Mouse (Mus musculus): ENCODE data around the gene Grm1. TPM values are rescaled to one million over a fixed set of nuclear protein-coding genes. Genes with fewer than 3 reads are reported as not detected.
"Not testable (repeated sequence)": the region's sequence is repeated elsewhere in the genome, so short reads cannot be mapped to it uniquely, and the experiment has no call there.

Gene Grm1
- total RNA-seq (2021), result 10 to 100 TPM; 34.3 to 38.9 TPM
- long read RNA-seq, experiment 1, partial matches to known transcripts, result 3 of 7 reads
- long read RNA-seq, experiment 1, other reads (novel, unspliced or antisense), result 4 of 7 reads
- long read RNA-seq, experiment 2, full-length matches to known transcripts, result 1 of 6 reads
- long read RNA-seq, experiment 2, partial matches to known transcripts, result 2 of 6 reads
- long read RNA-seq, experiment 2, other reads (novel, unspliced or antisense), result 3 of 6 reads

- intact Hi-C loops (cut with DNase I), result loop anchor here (2.0 to 10.0 kb wide), 2 partner anchors 387 to 673 kb away; no protein-coding TSS in a partner anchor
- peak; percentile 55 to 60 for DNase-seq (ENCODE audit: low spot score in 2 of 2)
Observed at GRCm38 (mm10) chr10:11081611-11082398, at the start of gene Grm1. TSS of gene Grm1 (minus strand) at chr10:11082356.

- intact Hi-C loops (cut with DNase I), result no loop called here
- DNase-seq (ENCODE audit: low spot score in 2 of 2), result peak; percentile 3 to 4
Observed at GRCm38 (mm10) chr10:11121781-11122180, 39.6 kb upstream of the Grm1 start.

GRCm38 (mm10) chr10:11098475-11099044, 16.4 kb upstream of the Grm1 start:
- DNase-seq (ENCODE audit: low spot score in 2 of 2), result no peak
- intact Hi-C loops (cut with DNase I), result no loop called here

GRCm38 (mm10) chr10:11086348-11086747, 4.2 kb upstream of the Grm1 start:
- intact Hi-C loops (cut with DNase I), result loop anchor here (10.0 kb wide), 1 partner anchor 392 kb away; no protein-coding TSS in a partner anchor
- DNase-seq (ENCODE audit: low spot score in 2 of 2), result no peak

GRCm38 (mm10) chr10:11080725-11081610, 1.2 kb downstream of the Grm1 start:
- intact Hi-C loops (cut with DNase I), result loop anchor here (10.0 kb wide), 1 partner anchor 386 kb away; no protein-coding TSS in a partner anchor

GRCm38 (mm10) chr10:11080013-11080724, 2.0 kb downstream of the Grm1 start:
- DNase-seq (ENCODE audit: low spot score in 2 of 2), result peak in 1 of 2 experiments; percentile 6
- intact Hi-C loops (cut with DNase I), result loop anchor here (10.0 kb wide), 1 partner anchor 385 kb away; no protein-coding TSS in a partner anchor

More at GRCm38 (mm10) chr10:11080725-11081610, 1.2 kb downstream of the Grm1 start:
- peak in 1 of 2 experiments; percentile 6 for DNase-seq (ENCODE audit: low spot score in 2 of 2)

- intact Hi-C loops (cut with DNase I), result no loop called here
- no peak for DNase-seq (ENCODE audit: low spot score in 2 of 2)
Observed at GRCm38 (mm10) chr10:11079506-11079905, 2.6 kb downstream of the Grm1 start.

GRCm38 (mm10) chr10:11065136-11065535, 17.0 kb downstream of the Grm1 start:
- intact Hi-C loops (cut with DNase I), result no loop called here
- no peak for DNase-seq (ENCODE audit: low spot score in 2 of 2)

- DNase-seq (ENCODE audit: low spot score in 2 of 2), result peak; percentile 23 to 49
Observed at GRCm38 (mm10) chr10:11061318-11062071, 20.7 kb downstream of the Grm1 start.

GRCm38 (mm10) chr10:11049361-11049760, 32.8 kb downstream of the Grm1 start:
- DNase-seq (ENCODE audit: low spot score in 2 of 2), result peak in 1 of 2 experiments; percentile 5
- intact Hi-C loops (cut with DNase I), result no loop called here

More at GRCm38 (mm10) chr10:11061318-11062071, 20.7 kb downstream of the Grm1 start:
- intact Hi-C loops (cut with DNase I), result no loop called here

- intact Hi-C loops (cut with DNase I); DNase-seq (ENCODE audit: low spot score in 2 of 2): not testable (repeated sequence)
Observed at GRCm38 (mm10) chr10:11045421-11045820, 36.7 kb downstream of the Grm1 start.

- intact Hi-C loops (cut with DNase I), result no loop called here
Observed at GRCm38 (mm10) chr10:11044455-11045106, 37.6 kb downstream of the Grm1 start.

GRCm38 (mm10) chr10:11039323-11039722, 42.8 kb downstream of the Grm1 start:
- intact Hi-C loops (cut with DNase I), result no loop called here
- no peak for DNase-seq (ENCODE audit: low spot score in 2 of 2)

More at GRCm38 (mm10) chr10:11044455-11045106, 37.6 kb downstream of the Grm1 start:
- DNase-seq (ENCODE audit: low spot score in 2 of 2), result no peak

- no peak for DNase-seq (ENCODE audit: low spot score in 2 of 2)
- intact Hi-C loops (cut with DNase I), result no loop called here
Observed at GRCm38 (mm10) chr10:11032221-11032620, 49.9 kb downstream of the Grm1 start.

- no peak for DNase-seq (ENCODE audit: low spot score in 2 of 2)
- intact Hi-C loops (cut with DNase I), result no loop called here
Observed at GRCm38 (mm10) chr10:11025764-11026518, 56.2 kb downstream of the Grm1 start.

GRCm38 (mm10) chr10:11018970-11019531, 63.1 kb downstream of the Grm1 start:
- intact Hi-C loops (cut with DNase I), result no loop called here
- no peak for DNase-seq (ENCODE audit: low spot score in 2 of 2)

Measured in left cerebral cortex, postnatal 14 days (tissue).